Mouse (Mus musculus): ENCODE data around the gene Fam110a. TPM values are rescaled to one million over a fixed set of nuclear protein-coding genes. Genes with fewer than 3 reads are reported as not detected.

The Fam110a gene
- total RNA-seq (2021): 1 to 10 TPM; 6.8 to 7.8 TPM

GRCm38 (mm10) chr2:151979470-151980354, at the start of gene Fam110a:
Fam110a (minus strand) TSS chr2:151980219.
- DNase-seq (ENCODE audit: extremely low spot score in 1 of 2, low spot score in 2 of 2): peak; percentile 90 to 96
- intact Hi-C loops (cut with DNase I): no loop called here

DNA sequence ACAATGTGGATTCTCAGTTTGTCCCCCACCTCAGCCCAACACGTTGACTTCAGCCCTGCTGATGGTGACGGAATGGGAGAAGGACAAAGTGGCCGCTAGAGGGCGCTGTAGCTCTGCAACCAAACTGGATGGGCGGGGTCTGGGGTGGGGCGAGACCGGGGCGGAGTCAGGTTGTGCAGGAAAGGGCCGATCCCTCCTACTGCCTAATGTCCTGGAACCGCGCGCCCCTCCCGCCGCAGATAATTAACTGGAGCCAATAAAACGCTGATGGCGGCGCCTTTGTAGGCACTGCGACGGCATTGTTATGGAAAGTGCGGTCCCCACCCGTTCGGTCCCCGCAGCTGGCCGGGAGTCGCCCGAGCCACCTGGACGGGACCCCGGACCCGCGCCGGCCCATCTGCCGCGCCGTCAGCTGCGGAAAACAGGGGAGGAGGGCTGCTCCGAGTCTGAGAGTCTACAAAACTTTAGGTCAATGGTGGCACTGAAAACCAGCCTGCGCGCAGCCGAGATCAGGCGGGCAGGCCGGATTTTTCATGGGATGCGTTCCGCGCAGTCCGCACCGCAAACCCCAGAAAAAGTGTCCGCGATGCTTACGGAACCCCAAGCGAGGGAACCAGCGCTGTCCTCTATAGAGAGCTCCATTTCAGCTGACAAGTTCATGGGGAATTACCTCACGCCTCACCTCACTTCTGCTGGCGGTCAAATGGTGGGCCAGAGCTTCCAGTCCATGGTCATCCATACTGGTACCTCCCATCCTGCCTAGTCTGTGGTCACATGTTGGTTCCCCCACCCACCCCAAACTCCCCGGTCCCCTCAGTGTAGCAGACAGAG, 49.4 kb upstream of the Fam110a start:
- peak; percentile 84 to 90 for DNase-seq (ENCODE audit: extremely low spot score in 1 of 2, low spot score in 2 of 2)
- intact Hi-C loops (cut with DNase I): loop anchor here (5.0 kb wide), 2 partner anchors 53 to 168 kb away; partner anchors contain the start of gene Scrt2

DNA sequence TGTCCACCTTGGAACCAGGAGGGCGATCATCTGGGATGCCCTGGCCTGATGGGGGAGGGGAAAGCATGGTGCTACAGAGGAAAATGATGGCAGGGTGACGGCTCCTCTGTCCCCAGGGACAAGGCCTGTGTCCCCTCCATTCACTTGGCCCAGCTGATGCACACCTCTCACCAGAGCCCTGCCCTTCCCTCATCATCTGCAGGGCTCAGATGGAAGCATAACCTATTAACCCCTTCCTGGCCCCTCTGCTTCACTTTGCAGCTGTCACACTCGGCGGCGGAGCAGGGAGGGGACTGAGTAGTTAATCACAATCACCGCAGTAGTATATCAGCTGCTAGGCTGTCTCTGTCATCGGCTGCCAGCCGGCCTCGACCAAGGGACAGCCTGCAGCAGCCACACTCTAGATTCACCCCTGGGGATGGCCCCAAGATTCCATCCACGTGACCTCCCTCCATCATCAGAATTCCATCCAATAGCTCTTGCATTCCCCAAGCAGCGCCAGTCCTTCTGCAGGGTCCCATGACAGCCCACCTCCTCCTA, 44.9 kb upstream of the Fam110a start:
- no peak for DNase-seq (ENCODE audit: extremely low spot score in 1 of 2, low spot score in 2 of 2)
- intact Hi-C loops (cut with DNase I): loop anchor here (5.0 kb wide), 2 partner anchors 57 to 172 kb away; partner anchors contain the start of gene Scrt2

DNA sequence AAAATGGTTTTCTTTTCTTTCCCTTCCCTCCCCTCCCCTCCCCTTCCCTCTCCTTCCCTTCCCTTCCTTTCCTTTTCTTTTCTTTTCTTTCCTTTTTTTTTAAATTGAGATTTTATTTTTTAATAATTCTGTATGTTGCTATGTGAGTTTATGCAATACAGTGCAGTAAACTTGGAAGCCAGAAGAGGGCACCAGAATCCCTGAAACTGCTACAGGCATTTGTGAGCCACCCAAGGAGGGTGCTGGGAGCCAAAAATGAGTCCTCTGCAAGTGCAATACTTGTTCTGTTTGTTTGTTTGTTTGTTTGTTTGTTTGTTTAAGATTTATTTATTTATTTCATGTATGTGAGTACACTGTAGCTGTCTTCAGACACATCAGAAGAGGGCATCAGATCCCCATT, 42.0 kb upstream of the Fam110a start:
- no peak for DNase-seq (ENCODE audit: extremely low spot score in 1 of 2, low spot score in 2 of 2)
- intact Hi-C loops (cut with DNase I): no loop called here

GRCm38 (mm10) chr2:152020255-152020654, 40.2 kb upstream of the Fam110a start:
- intact Hi-C loops (cut with DNase I): no loop called here
- DNase-seq (ENCODE audit: extremely low spot score in 1 of 2, low spot score in 2 of 2): peak in 1 of 2 experiments; percentile 55

DNA sequence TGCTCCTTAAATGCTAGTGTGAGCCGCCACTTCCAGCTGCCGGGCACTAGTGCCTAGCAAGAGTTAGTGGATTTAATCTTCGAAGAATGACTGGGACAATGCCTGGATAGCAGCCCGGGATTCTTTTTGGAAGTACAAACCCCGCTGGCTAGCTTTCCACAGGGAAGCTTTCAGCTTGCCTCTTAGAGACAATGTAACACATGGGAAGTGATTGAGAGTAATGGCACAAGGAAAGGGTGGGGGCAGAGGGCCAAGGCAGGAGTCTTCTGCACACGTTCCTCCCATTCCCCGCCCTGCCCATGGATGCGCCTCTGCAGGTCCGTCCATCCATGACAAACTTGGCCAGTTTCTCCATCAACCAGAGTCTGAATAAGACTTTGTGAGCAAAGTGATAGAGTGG, 36.6 kb upstream of the Fam110a start:
- intact Hi-C loops (cut with DNase I): no loop called here
- DNase-seq (ENCODE audit: extremely low spot score in 1 of 2, low spot score in 2 of 2): no peak

GRCm38 (mm10) chr2:152015997-152016396, 36.0 kb upstream of the Fam110a start:
- intact Hi-C loops (cut with DNase I): no loop called here
- DNase-seq (ENCODE audit: extremely low spot score in 1 of 2, low spot score in 2 of 2): no peak

GRCm38 (mm10) chr2:152012701-152013100, 32.7 kb upstream of the Fam110a start:
- DNase-seq (ENCODE audit: extremely low spot score in 1 of 2, low spot score in 2 of 2): no peak
- intact Hi-C loops (cut with DNase I): no loop called here

- DNase-seq (ENCODE audit: extremely low spot score in 1 of 2, low spot score in 2 of 2): peak in 1 of 2 experiments; percentile 80
- intact Hi-C loops (cut with DNase I): no loop called here
Measured at GRCm38 (mm10) chr2:152012222-152012621, 32.2 kb upstream of the Fam110a start.

GRCm38 (mm10) chr2:152011724-152012123, 31.7 kb upstream of the Fam110a start:
- peak in 1 of 2 experiments; percentile 63 for DNase-seq (ENCODE audit: extremely low spot score in 1 of 2, low spot score in 2 of 2)
- intact Hi-C loops (cut with DNase I): no loop called here

- intact Hi-C loops (cut with DNase I): no loop called here
- DNase-seq (ENCODE audit: extremely low spot score in 1 of 2, low spot score in 2 of 2): no peak
Measured at GRCm38 (mm10) chr2:152010661-152011060, 30.6 kb upstream of the Fam110a start.

DNA sequence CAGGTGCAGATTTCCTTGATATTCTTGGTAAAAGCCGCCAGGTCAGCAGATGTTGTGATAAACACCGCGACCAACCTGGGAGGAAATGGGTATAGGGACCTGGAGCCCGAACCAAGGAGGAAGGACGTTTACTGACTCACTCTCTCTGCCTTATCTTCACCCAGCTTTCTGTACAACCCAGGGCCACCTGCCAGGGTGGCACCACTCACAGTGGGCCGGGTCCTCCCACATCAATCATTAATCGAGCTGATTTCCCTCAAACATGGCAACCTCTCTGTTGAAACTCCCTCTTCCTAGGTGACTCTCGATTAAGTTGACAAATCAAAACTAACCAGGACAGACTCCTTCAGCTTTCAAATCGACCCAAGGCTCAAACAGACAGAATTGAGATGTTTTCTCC, 30.2 kb upstream of the Fam110a start:
- intact Hi-C loops (cut with DNase I): no loop called here
- DNase-seq (ENCODE audit: extremely low spot score in 1 of 2, low spot score in 2 of 2): no peak

- no peak for DNase-seq (ENCODE audit: extremely low spot score in 1 of 2, low spot score in 2 of 2)
- intact Hi-C loops (cut with DNase I): no loop called here
Measured at GRCm38 (mm10) chr2:152009061-152009779, 29.2 kb upstream of the Fam110a start.

DNA sequence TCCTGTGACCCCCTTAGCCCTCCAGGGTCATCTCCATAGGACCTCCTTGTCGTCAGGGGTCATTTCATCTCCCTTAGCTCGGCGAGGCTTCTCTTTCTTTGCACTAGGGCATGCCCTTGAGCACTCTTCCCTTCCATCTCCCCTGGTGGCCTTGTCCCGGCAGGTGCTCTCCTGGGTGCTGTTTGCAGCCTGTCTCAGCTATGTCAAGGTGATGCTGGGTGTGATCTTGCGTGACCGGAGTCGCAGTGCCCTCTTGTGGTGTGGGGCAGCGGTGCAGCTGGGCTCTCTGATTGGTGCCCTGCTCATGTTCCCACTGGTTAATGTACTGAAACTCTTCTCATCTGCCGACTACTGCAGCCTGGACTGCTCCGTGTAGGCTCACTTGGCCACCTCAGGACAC, 27.8 kb upstream of the Fam110a start:
- DNase-seq (ENCODE audit: extremely low spot score in 1 of 2, low spot score in 2 of 2): peak in 1 of 2 experiments; percentile 40
- intact Hi-C loops (cut with DNase I): no loop called here

- intact Hi-C loops (cut with DNase I): no loop called here
- DNase-seq (ENCODE audit: extremely low spot score in 1 of 2, low spot score in 2 of 2): peak in 1 of 2 experiments; percentile 11
Measured at GRCm38 (mm10) chr2:152002529-152002928, 22.5 kb upstream of the Fam110a start.

DNA sequence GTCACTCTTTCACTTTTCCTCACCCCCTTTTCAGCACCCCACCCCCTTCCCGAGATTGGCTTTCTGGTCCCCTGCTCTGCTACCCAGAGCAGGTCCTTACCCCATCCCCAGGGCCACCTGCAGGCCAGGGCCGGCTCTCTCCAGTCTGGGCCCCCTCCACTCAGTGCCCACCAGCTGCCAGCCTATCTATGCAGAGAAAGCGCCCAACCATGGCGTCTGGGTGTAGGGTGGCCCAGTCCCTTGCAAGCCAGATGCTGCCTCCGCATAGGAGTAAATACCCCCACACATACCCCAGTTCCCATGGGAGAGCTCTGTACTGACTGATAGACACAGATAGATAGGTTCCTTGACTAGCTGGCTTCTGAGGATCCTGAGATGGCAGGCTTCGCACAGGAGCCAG, 20.7 kb upstream of the Fam110a start:
- DNase-seq (ENCODE audit: extremely low spot score in 1 of 2, low spot score in 2 of 2): peak in 1 of 2 experiments; percentile 21
- intact Hi-C loops (cut with DNase I): no loop called here

GRCm38 (mm10) chr2:152000291-152000679, 20.3 kb upstream of the Fam110a start:
- intact Hi-C loops (cut with DNase I): no loop called here
- peak in 1 of 2 experiments; percentile 20 for DNase-seq (ENCODE audit: extremely low spot score in 1 of 2, low spot score in 2 of 2)

- peak in 1 of 2 experiments; percentile 37 for DNase-seq (ENCODE audit: extremely low spot score in 1 of 2, low spot score in 2 of 2)
- intact Hi-C loops (cut with DNase I): no loop called here
Measured at GRCm38 (mm10) chr2:151999669-152000290, 19.8 kb upstream of the Fam110a start.

Data from left cerebral cortex, postnatal 10 days (tissue).